Mouse (Mus musculus) forebrain, embryonic 13.5 days (tissue): Measurements from ENCODE around the gene Eepd1. TPM values are rescaled to one million over a fixed set of nuclear protein-coding genes. Genes with fewer than 3 reads are reported as not detected.
A peak's percentile ranks its signal among the peaks of the same experiment; 100 is the strongest.
"Not testable (repeated sequence)": the region's sequence is repeated elsewhere in the genome, so short reads cannot be mapped to it uniquely, and the experiment has no call there.

Source experiments
- ATAC-seq: fragments of 200-750 bp; cut with Nextera tagmentation; 2 replicates; pipeline ENCODE4 v1.8.0; 2017
- H3K27ac ChIP-seq: fragments of 300-500 bp; sonication (generic); 2 replicates; pipeline ENCODE4 v1.5.1; 2015; ENCODE audit warnings: inconsistent platforms, mild to moderate bottlenecking, moderate library complexity
- H3K27me3 ChIP-seq: fragments of 300-500 bp; sonication (generic); 2 replicates; pipeline ENCODE4 v1.6.1; 2015; ENCODE audit warnings: mild to moderate bottlenecking, inconsistent platforms
- H3K36me3 ChIP-seq: fragments of 300-500 bp; sonication (generic); 2 replicates; pipeline ENCODE4 v1.6.1; 2015; ENCODE audit warnings: mild to moderate bottlenecking, inconsistent platforms; ENCODE audit not compliant: poor library complexity, severe bottlenecking
- H3K4me1 ChIP-seq: fragments of 300-500 bp; sonication (generic); 2 replicates; pipeline ENCODE4 v1.6.1; 2015; ENCODE audit warnings: inconsistent platforms
- H3K4me2 ChIP-seq: fragments of 300-500 bp; sonication (generic); 2 replicates; pipeline ENCODE4 v1.6.1; 2015; ENCODE audit warnings: inconsistent platforms, mild to moderate bottlenecking, moderate library complexity
- H3K4me3 ChIP-seq: fragments of 300-500 bp; sonication (generic); 2 replicates; pipeline ENCODE4 v1.5.1; 2015; ENCODE audit warnings: mild to moderate bottlenecking, inconsistent platforms
- H3K9ac ChIP-seq: fragments of 300-500 bp; sonication (generic); 2 replicates; pipeline ENCODE4 v1.6.1; 2015; ENCODE audit warnings: mild to moderate bottlenecking, inconsistent platforms
- H3K9me3 ChIP-seq: fragments of 300-500 bp; sonication (generic); replicated peaks from 2 replicates; pipeline ENCODE4 v1.6.1; 2016; ENCODE audit warnings: inconsistent platforms
- WGBS: fragments of 180-500 bp; shearing (Covaris S2); methylation state at CpG from one replicate; pipeline ENCODE4 v1.1.7; 2015; 5-methylcytosine and 5-hydroxymethylcytosine counted together
- polyA plus RNA-seq: library from polyadenylated mRNA; unstranded; fragments of >200 nt; fragmentation: Nextera tagmentation; extraction: Ambion mirVana; gene quantifications from 2 replicates; pipeline ENCODE4 v1.2.1, GENCODE M21; 2015

The Eepd1 gene
- 8.1 and 8.9 TPM in 2 replicates for polyA plus RNA-seq

DNA sequence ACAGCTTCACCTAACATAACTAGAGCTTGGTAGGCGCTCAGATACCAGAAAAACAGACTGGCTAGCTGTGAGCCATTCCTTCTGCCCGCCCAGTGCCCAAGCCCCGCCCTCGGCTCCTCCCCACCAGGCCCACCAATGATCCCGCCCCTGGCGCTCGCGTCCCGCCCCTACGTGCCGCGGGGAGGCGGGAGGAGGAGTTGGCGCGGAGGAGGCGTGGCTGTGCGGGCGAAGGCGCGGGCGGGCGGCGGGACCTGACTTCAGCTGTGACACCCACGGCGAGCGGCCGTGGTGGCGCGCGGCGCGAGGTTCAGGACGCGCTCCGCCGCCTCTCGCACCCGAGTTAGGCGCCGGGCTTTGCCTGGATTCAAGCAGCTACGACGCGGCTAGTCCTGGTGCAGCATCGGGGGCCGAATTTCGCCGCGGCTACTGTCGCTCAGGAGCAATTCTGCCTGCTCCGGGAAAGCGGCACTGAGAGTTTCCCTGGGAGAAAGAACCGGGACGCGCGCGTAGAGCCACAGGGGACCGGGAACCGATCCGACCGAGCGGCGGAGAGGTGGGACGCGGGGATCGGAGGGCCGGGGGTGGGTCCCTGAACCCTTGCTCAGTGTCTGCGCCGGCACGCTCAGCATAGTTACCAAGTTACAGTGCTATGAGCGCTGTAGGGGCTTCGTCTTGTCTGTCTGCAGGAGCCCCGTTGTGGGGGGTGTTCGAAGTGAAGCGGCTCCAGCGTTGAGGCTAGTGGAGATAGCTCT lies at the start of gene Eepd1:
Eepd1 (plus strand) TSS at position 204 of the 752 bp plus-strand sequence.
- H3K36me3 ChIP-seq: no peaks in the 10 kb centered on the region
- 0 out of 2 replicates have a peak, but pooled peaks cover 6% of the 10 kb centered on the region for H3K27me3 ChIP-seq
- H3K9ac ChIP-seq: peak within 1 kb of the TSS; percentile 72
- H3K4me1 ChIP-seq: peaks cover 38% of the 10 kb centered on the region
- peak within 1 kb of the TSS; percentile 55 for H3K4me3 ChIP-seq
- peak within 1 kb of the TSS; percentile 74 for H3K4me2 ChIP-seq
- under 1% methylated on average over 73 of the region's 75 CpGs for WGBS
- H3K9me3 ChIP-seq: no peaks in the 10 kb centered on the region
- peak; percentile 97 for ATAC-seq
- H3K27ac ChIP-seq: 0 out of 2 replicates have a peak within 1 kb of the TSS, but pooled peaks have one; percentile 40

- no peak for ATAC-seq
- H3K4me2 ChIP-seq: no peak overlapping the region
- H3K4me1 ChIP-seq: no peaks in the 10 kb centered on the region
- no peaks in the 10 kb centered on the region for H3K9me3 ChIP-seq
- 92% methylated on average over 3 of the region's 3 CpGs for WGBS
- no peaks in the 10 kb centered on the region for H3K36me3 ChIP-seq
- H3K27ac ChIP-seq: no peak overlapping the region
- no peak overlapping the region for H3K9ac ChIP-seq
- H3K4me3 ChIP-seq: no peak overlapping the region
- H3K27me3 ChIP-seq: no peaks in the 10 kb centered on the region
Observed at GRCm38 (mm10) chr9:25438836-25439235, 42.5 kb upstream of the Eepd1 start.

DNA sequence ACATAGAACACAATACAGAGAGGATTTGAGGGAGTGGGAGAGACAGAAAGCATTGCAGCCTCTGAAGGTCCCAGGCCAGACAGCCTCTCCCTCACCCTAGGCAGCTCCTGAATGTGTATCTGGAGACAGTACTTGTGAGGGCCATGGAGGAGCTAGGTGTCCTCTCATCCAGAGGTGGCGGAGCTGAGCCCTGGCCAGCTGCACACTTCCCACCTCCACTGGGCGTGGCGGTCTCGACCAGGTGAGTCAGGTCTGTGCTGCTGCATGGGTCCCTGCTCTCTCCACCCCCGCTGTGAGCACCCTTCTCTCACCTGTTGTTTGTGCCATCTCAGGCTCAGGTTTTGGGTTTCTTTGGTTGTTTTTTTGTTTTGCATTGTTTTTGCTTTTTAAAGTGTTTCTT lies 41.3 kb upstream of the Eepd1 start:
- not testable (repeated sequence) for H3K27ac ChIP-seq, H3K4me3 ChIP-seq, H3K9ac ChIP-seq, H3K36me3 ChIP-seq, H3K27me3 ChIP-seq, H3K9me3 ChIP-seq, H3K4me1 ChIP-seq, H3K4me2 ChIP-seq, ATAC-seq
- 90% methylated on average over 5 of the region's 5 CpGs for WGBS

- ATAC-seq: no peak
- no peaks in the 10 kb centered on the region for H3K9me3 ChIP-seq
- no peak overlapping the region for H3K4me2 ChIP-seq
- H3K4me1 ChIP-seq: no peaks in the 10 kb centered on the region
- no peaks in the 10 kb centered on the region for H3K27me3 ChIP-seq
- no peak overlapping the region for H3K4me3 ChIP-seq
- no peaks in the 10 kb centered on the region for H3K36me3 ChIP-seq
- no peak overlapping the region for H3K9ac ChIP-seq
- no peak overlapping the region for H3K27ac ChIP-seq
Observed at GRCm38 (mm10) chr9:25442041-25442440, 39.3 kb upstream of the Eepd1 start.

DNA sequence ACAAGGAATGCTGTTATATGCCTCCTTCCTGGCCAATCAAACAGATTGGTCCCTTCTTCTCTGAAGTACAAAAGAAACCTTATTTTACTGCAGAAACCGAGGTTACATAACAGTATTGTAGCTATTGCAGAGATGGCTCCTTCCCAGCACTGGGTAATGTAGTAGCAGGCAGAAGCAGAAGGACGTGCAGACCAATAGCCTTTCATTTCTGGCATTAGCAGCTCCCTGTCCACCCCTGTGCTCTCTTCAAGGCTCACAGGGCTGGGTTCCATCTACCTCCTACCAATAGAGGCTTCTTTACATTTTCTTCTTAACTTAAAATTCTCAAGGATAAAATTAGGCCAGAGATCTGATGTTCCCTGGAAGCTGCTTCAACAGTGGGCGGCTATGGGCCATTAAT lies 38.3 kb upstream of the Eepd1 start:
- Histone ChIP-seq H3K4me3 (no peak overlapping the region), H3K27ac (no peak overlapping the region), H3K9ac (no peak overlapping the region), H3K9me3 (no peaks in the 10 kb centered on the region), H3K27me3 (no peaks in the 10 kb centered on the region), H3K4me2 (no peak overlapping the region), H3K4me1 (no peaks in the 10 kb centered on the region), H3K36me3 (no peaks in the 10 kb centered on the region)
- WGBS: 81% methylated on average over 3 of the region's 3 CpGs
- no peak for ATAC-seq

- Histone ChIP-seq H3K4me1 (no peaks in the 10 kb centered on the region), H3K9me3 (no peaks in the 10 kb centered on the region), H3K27me3 (no peaks in the 10 kb centered on the region), H3K36me3 (no peaks in the 10 kb centered on the region), H3K4me3 (no peak overlapping the region), H3K9ac (no peak overlapping the region), H3K27ac (no peak overlapping the region), H3K4me2 (no peak overlapping the region)
- ATAC-seq: no peak
Observed at GRCm38 (mm10) chr9:25443546-25443945, 37.8 kb upstream of the Eepd1 start.

DNA sequence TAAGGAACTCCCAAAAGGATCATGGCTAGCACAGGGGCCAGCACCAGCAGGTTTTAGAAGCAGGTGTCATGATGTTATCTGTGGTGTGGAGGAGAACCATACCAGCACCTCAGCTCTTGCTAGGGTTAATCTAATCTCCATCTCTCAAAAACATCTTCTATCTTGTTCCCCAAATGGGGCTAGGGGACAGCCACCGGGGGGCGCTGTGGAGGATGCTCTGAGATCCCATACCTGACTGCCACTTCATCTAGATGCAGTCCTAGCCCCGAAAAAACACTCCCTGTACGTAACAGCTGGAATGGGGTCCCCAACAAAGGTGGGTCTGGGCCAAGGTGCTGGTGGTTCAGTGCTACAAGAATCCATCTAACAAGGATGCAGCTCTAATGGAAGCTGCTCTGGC lies 31.0 kb upstream of the Eepd1 start:
- Histone ChIP-seq H3K4me1 (no peaks in the 10 kb centered on the region), H3K27ac (no peak overlapping the region), H3K9ac (no peak overlapping the region), H3K36me3 (no peaks in the 10 kb centered on the region), H3K27me3 (no peaks in the 10 kb centered on the region), H3K9me3 (no peaks in the 10 kb centered on the region), H3K4me3 (no peak overlapping the region), H3K4me2 (no peak overlapping the region)
- 69% methylated on average over 4 of the region's 4 CpGs for WGBS
- ATAC-seq: no peak

GRCm38 (mm10) chr9:25455027-25455426 lies 26.3 kb upstream of the Eepd1 start:
- no peak for ATAC-seq
- 89% methylated on average over 2 of the region's 2 CpGs for WGBS
- Histone ChIP-seq H3K9ac (no peak overlapping the region), H3K36me3 (no peaks in the 10 kb centered on the region), H3K4me1 (no peaks in the 10 kb centered on the region), H3K4me2 (no peak overlapping the region), H3K27ac (no peak overlapping the region), H3K4me3 (no peak overlapping the region), H3K27me3 (no peaks in the 10 kb centered on the region), H3K9me3 (no peaks in the 10 kb centered on the region)

- no peak overlapping the region for H3K27ac ChIP-seq
- H3K4me1 ChIP-seq: no peaks in the 10 kb centered on the region
- no peak overlapping the region for H3K4me3 ChIP-seq
- H3K9me3 ChIP-seq: no peaks in the 10 kb centered on the region
- ATAC-seq: no peak
- no peak overlapping the region for H3K9ac ChIP-seq
- H3K36me3 ChIP-seq: no peaks in the 10 kb centered on the region
- no peak overlapping the region for H3K4me2 ChIP-seq
- WGBS: 89% methylated on average over 10 of the region's 10 CpGs
- H3K27me3 ChIP-seq: no peaks in the 10 kb centered on the region
Observed at GRCm38 (mm10) chr9:25460835-25461555, 20.4 kb upstream of the Eepd1 start.

DNA sequence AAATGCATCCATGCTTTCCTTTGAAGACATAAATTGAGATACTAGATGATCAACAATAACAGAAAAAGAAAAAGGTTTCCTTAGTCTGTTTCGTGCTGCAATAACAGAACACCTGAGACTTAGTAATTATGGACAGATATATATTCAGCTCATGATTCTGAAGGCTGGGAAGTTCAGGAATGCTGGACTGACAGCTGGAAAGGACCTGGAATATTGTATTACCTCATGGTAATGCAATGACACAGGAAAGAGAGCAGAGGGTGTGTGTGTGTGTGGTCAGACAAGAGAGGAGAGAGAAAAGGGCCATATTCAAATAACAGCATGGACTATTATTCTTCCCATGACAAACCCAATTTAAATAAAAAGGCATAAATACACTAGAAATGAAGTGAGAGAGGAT lies 17.0 kb upstream of the Eepd1 start:
- no peak for ATAC-seq
- 87% methylated on average over 1 of the region's 1 CpGs for WGBS
- Histone ChIP-seq H3K9ac (no peak overlapping the region), H3K9me3 (no peaks in the 10 kb centered on the region), H3K27me3 (no peaks in the 10 kb centered on the region), H3K27ac (no peak overlapping the region), H3K4me2 (no peak overlapping the region), H3K4me3 (no peak overlapping the region), H3K4me1 (no peaks in the 10 kb centered on the region), H3K36me3 (no peaks in the 10 kb centered on the region)

DNA sequence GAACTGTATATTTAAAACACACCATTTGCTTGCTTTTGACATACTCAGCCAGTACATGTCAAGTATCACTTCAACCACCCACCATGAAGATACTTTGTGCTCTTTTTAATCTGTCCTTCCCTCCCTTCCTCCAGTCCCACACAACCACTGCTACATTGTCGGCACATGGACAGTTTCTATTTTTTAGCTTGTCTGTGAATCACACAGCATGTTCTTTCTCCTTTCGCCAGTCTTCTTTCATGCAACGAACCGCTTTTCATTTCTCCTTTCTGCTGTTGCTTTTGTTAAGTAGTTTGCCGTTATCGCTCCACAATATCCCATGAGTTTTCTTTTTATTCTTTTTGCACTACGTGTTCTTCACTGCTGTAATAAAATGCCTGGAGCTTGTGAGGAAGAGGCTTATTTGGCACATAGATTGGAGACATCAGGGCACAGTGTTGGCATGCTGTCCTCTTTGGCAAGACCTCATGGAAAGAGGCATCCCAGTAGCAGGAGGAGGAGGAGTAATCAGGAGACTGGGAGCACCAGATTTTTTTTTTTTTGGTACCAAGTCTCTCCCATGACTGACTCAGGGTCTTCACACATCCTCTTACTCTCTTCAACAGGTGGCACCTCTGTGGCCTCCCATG lies 1.8 kb upstream of the Eepd1 start:
- no peak for ATAC-seq
- no peak overlapping the region for H3K4me2 ChIP-seq
- H3K27ac ChIP-seq: no peak overlapping the region
- 0 out of 2 replicates have a peak, but pooled peaks cover 6% of the 10 kb centered on the region for H3K27me3 ChIP-seq
- 86% methylated on average over 7 of the region's 7 CpGs for WGBS
- H3K9ac ChIP-seq: no peak overlapping the region
- H3K4me3 ChIP-seq: no peak overlapping the region
- H3K4me1 ChIP-seq: peaks cover 26% of the 10 kb centered on the region
- H3K9me3 ChIP-seq: no peaks in the 10 kb centered on the region
- no peaks in the 10 kb centered on the region for H3K36me3 ChIP-seq

GRCm38 (mm10) chr9:25480676-25481075 lies 671 bp upstream of the Eepd1 start:
- Histone ChIP-seq H3K27ac (no peak overlapping the region), H3K9ac (no peak overlapping the region), H3K4me1 (peaks cover 37% of the 10 kb centered on the region), H3K9me3 (no peaks in the 10 kb centered on the region), H3K4me2 (no peak overlapping the region), H3K36me3 (no peaks in the 10 kb centered on the region), H3K27me3 (0 out of 2 replicates have a peak, but pooled peaks cover 6% of the 10 kb centered on the region), H3K4me3 (no peak overlapping the region)
- whole genome bisulfite sequencing: 89% methylated on average over 2 of the region's 2 CpGs
- ATAC-seq: no peak
